Mouse (Mus musculus): ENCODE results near the gene Spp2. TPM values are rescaled to one million over a fixed set of nuclear protein-coding genes. Genes with fewer than 3 reads are reported as not detected.

Gene Spp2
- polyA plus RNA-seq (2012), result not detected in 2 replicates

DNA sequence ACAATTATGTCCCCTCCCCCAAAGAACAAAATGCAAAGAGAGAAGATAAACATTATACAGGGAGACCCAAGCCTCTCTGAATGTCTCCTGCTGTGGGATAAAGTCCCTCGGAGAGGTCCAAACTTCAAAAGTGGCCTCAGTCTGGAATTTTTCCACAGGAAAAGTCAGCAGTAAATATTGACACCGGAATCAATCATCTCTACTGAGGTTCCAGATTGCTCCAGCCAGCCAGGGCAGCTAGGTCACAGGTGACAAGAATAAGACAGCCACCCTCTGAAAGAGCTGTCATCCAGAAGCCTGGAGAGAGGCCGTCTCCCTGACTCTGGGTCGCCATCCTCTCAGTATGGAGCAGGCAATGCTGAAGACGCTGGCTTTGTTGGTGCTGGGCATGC, at the start of gene Spp2:
Gene Spp2 (plus strand): TSS at position 155 of the 392 bp plus-strand sequence.
- Histone ChIP-seq H3K4me3 (replicated peaks) (peak within 1 kb of the TSS; percentile 46), H3K36me3 (ENCODE audit: control insufficient read depth) (no peaks in the 10 kb centered on the region), H3K9me3 (ENCODE audit: control insufficient read depth, low read length) (no peaks in the 10 kb centered on the region), H3K27me3 (ENCODE audit: control insufficient read depth) (no peaks in the 10 kb centered on the region), H3K4me1 (ENCODE audit: control insufficient read depth) (no peaks in the 10 kb centered on the region)
- TF ChIP-seq GATA1 (IDR thresholded peaks at IDR 0.05; ENCODE audit: low read length), result no peak
- TF ChIP-seq TAL1 (IDR thresholded peaks at IDR 0.05; ENCODE audit: low read length), result no peak

DNA sequence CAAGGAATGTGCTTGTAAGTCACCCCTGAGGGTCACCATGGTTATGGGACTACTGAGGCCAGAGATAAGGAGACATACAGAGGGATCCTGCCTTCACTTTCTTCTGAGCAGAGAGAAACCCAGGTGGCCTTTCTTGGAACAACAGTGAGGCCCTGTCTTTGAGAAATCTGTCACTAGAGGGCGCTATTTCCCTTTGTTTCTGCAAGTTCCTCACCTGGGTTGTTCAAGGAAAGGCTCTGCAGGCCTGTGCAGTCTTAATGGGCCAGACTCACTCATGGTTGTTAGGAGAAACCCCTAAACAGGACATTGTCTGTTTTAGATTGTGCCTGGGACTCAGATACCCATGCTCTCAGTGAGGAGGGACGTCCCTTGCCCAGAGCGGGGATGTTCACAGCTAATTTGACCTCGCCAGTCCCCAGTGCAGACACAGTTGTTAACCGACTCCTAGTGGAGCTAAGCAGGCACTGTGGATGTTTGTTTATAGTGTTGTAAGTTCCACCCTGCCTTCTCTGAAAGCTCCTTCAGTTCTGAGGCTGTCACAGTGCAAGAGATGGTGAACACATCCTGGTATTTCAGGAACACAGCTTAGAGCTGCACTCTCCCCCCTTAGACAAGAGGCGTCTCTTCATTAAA, 49.2 kb upstream of the Spp2 start:
- Histone ChIP-seq H3K36me3 (ENCODE audit: control insufficient read depth) (no peaks in the 10 kb centered on the region), H3K27me3 (ENCODE audit: control insufficient read depth) (no peaks in the 10 kb centered on the region), H3K4me3 (replicated peaks) (no peak overlapping the region), H3K4me1 (ENCODE audit: control insufficient read depth) (no peaks in the 10 kb centered on the region), H3K9me3 (ENCODE audit: control insufficient read depth, low read length) (no peaks in the 10 kb centered on the region)
- TF ChIP-seq GATA1 (IDR thresholded peaks at IDR 0.05; ENCODE audit: low read length), result no peak
- TF ChIP-seq TAL1 (IDR thresholded peaks at IDR 0.05; ENCODE audit: low read length), result no peak

DNA sequence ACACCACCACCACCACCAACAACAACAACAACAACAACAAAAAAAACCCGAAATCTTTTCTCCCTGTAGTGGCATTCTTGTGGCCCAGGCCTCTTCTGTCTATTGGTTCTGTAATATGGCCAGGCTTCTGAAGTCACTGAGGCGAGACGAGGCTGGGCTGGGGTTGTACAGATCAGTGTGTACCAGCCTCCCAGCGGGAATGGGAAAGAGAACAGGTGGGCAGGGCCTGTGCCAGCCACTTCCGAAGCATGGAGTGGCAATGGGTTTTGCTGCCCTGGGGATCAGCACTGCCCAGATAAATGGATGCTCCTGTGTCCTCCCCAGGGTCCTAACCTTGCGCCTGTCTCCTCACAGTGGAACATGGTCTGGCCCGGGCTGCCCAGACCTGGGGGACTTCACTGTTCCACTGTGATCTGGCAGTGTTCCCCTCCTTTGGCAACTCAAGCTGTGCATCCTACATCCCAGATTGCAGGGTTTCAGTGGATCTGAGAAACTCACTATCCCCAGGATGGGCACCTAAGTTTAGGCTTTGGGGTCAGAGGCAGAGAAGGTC, 48.6 kb upstream of the Spp2 start:
- Histone ChIP-seq H3K4me3 (replicated peaks) (no peak overlapping the region), H3K4me1 (ENCODE audit: control insufficient read depth) (no peaks in the 10 kb centered on the region), H3K27me3 (ENCODE audit: control insufficient read depth) (no peaks in the 10 kb centered on the region), H3K9me3 (ENCODE audit: control insufficient read depth, low read length) (no peaks in the 10 kb centered on the region), H3K36me3 (ENCODE audit: control insufficient read depth) (no peaks in the 10 kb centered on the region)
- TF ChIP-seq TAL1 (IDR thresholded peaks at IDR 0.05; ENCODE audit: low read length) (no peak), GATA1 (IDR thresholded peaks at IDR 0.05; ENCODE audit: low read length) (no peak)

DNA sequence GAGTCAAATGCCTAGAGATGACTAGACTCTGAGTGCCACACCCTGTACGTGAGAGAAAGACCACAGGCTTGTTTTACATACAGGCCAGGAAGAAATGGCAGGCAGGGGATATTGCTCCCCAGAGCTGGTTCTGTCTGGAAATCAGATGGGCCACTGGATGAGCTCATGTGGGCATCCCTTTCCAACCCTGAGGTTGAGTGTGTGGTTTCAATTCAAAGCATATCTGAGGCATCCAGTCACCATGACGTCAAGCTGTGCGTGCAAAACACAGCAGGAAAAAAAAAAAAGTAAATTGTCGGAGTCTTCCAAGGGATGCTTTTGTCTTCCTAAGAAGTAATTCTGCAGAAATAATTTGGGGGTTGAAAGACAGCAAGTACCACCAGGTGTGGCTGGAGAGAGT, 45.7 kb upstream of the Spp2 start:
- no peaks in the 10 kb centered on the region for H3K36me3 ChIP-seq (ENCODE audit: control insufficient read depth)
- TF ChIP-seq GATA1 (IDR thresholded peaks at IDR 0.05; ENCODE audit: low read length), result no peak
- no peak for TF ChIP-seq TAL1 (IDR thresholded peaks at IDR 0.05; ENCODE audit: low read length)
- H3K4me1 ChIP-seq (ENCODE audit: control insufficient read depth), result no peaks in the 10 kb centered on the region
- no peaks in the 10 kb centered on the region for H3K9me3 ChIP-seq (ENCODE audit: control insufficient read depth, low read length)
- no peaks in the 10 kb centered on the region for H3K27me3 ChIP-seq (ENCODE audit: control insufficient read depth)
- no peak overlapping the region for H3K4me3 ChIP-seq (replicated peaks)

DNA sequence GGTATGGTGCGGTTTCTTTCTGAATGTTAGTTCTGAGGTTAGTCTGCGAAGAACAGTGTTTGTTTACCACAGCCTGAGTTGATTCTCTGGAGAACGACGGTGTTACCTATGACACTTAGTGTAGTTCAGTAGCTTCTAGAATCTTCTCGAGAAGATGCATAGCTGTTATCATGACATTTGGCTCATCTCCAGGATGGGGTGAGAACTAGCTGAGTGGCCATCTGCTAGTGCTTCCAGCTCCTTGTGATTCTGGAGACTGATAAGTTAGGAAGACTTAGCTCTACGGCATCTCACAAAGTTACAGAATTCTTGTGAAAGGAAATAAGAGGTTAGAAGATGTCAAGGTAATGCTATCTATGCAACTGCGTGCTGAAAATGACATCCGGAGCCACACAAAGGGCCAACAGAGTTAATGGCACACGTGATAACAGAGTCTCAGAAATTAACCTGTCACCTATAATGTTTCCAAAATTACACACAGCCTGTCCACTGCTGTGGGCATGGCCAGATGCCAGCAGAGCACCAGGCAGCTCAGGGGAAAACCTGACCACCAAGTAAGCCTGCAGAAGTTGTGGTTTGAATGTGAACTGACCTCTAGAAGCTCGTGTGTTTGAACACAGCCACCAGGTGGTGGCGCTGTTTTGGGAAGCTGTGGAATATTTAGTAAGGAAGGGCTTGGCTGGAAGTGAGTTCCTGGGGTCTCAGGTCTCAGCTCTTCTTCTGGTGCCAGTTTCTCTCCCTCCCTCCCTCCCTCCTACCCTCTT, 39.7 kb upstream of the Spp2 start:
- H3K4me1 ChIP-seq (ENCODE audit: control insufficient read depth), result no peaks in the 10 kb centered on the region
- no peaks in the 10 kb centered on the region for H3K36me3 ChIP-seq (ENCODE audit: control insufficient read depth)
- H3K9me3 ChIP-seq (ENCODE audit: control insufficient read depth, low read length), result peaks cover 2% of the 10 kb centered on the region
- no peaks in the 10 kb centered on the region for H3K27me3 ChIP-seq (ENCODE audit: control insufficient read depth)
- H3K4me3 ChIP-seq (replicated peaks), result no peak overlapping the region
- TF ChIP-seq GATA1 (IDR thresholded peaks at IDR 0.05; ENCODE audit: low read length) (no peak), TAL1 (IDR thresholded peaks at IDR 0.05; ENCODE audit: low read length) (no peak)

DNA sequence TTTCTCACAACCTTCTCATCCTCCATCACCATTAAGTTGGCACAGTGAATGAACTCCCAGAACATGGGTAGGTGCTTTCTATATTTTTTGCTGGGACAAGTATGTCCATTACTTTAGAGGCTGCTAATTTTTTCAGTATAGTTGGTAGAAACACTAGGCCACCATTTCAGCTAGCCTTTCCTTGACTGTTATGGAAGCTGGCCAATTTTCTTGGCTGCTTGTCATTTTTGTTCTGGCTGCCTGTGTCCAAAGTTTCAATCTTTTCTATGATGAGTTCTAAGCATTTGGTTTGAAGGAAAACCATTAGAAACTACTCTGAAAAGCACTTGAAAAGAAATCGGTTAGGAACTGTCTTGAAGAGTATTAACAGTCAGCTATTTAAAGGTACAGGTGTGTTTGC, 28.3 kb upstream of the Spp2 start:
- no peaks in the 10 kb centered on the region for H3K4me1 ChIP-seq (ENCODE audit: control insufficient read depth)
- H3K4me3 ChIP-seq (replicated peaks), result no peak overlapping the region
- H3K9me3 ChIP-seq (ENCODE audit: control insufficient read depth, low read length), result no peaks in the 10 kb centered on the region
- H3K36me3 ChIP-seq (ENCODE audit: control insufficient read depth), result no peaks in the 10 kb centered on the region
- TF ChIP-seq GATA1 (IDR thresholded peaks at IDR 0.05; ENCODE audit: low read length) (no peak), TAL1 (IDR thresholded peaks at IDR 0.05; ENCODE audit: low read length) (no peak)
- no peaks in the 10 kb centered on the region for H3K27me3 ChIP-seq (ENCODE audit: control insufficient read depth)

DNA sequence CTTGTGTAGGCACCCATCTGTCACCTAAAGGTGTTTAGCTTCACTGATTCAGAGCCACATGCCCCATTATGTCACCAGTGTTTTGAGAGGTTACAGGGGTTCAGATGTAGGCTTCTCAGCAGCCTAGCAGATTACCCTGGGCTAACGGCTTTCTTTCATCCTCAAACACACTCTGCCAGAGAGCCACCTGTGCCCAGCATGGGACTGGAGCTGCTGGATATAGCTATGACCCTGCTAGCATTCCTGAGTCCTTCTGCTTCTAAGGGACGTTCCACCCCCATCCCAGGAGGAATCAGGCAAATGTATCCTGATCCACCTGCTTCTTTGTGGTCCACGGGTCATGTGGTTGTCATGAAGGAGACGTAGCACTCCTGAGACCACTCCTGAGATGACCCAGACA, 15.1 kb upstream of the Spp2 start:
- no peaks in the 10 kb centered on the region for H3K27me3 ChIP-seq (ENCODE audit: control insufficient read depth)
- no peaks in the 10 kb centered on the region for H3K36me3 ChIP-seq (ENCODE audit: control insufficient read depth)
- H3K4me3 ChIP-seq (replicated peaks), result no peak overlapping the region
- TF ChIP-seq TAL1 (IDR thresholded peaks at IDR 0.05; ENCODE audit: low read length) (no peak), GATA1 (IDR thresholded peaks at IDR 0.05; ENCODE audit: low read length) (no peak)
- no peaks in the 10 kb centered on the region for H3K9me3 ChIP-seq (ENCODE audit: control insufficient read depth, low read length)
- no peaks in the 10 kb centered on the region for H3K4me1 ChIP-seq (ENCODE audit: control insufficient read depth)

DNA sequence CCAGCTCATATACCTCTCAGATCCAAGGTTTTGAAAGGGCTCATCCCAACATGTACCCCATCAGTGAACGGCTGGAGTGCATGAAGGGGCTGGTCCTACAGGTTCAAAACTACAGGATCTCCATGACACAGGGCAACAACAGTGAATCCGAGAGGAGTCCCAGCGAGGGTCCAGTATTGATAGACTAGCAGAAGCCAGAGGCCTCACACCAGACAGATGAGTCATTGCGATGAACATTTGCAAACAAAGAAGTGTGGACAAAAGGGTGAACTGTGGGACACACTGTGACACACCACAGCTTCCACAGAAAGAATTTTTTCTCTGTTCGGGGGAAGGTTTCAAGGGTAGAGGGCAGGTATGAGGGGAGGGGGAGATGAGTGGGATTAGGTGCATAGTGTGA, 13.4 kb upstream of the Spp2 start:
- Histone ChIP-seq H3K9me3 (ENCODE audit: control insufficient read depth, low read length) (no peaks in the 10 kb centered on the region), H3K36me3 (ENCODE audit: control insufficient read depth) (no peaks in the 10 kb centered on the region), H3K4me1 (ENCODE audit: control insufficient read depth) (no peaks in the 10 kb centered on the region), H3K4me3 (replicated peaks) (no peak overlapping the region), H3K27me3 (ENCODE audit: control insufficient read depth) (no peaks in the 10 kb centered on the region)
- no peak for TF ChIP-seq TAL1 (IDR thresholded peaks at IDR 0.05; ENCODE audit: low read length)
- TF ChIP-seq GATA1 (IDR thresholded peaks at IDR 0.05; ENCODE audit: low read length), result no peak

DNA sequence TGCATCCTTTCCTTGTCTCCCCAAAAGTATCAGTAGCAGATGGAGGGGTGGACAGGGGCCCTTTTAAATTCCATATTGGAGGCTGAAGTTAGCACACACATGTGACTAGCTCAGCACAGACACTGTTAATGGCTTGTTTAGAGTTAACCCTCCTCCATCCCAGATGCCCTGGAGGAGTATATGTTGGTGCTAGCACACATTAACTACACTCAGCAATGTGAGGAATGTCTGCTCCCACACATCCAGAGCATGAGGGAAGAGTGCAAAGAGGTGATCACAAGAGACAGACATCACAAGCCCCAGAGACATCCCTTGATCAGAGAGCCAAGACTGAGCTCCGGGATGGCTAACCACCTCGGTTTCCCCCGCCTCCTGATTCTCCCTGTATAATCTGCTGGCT, 3.4 kb upstream of the Spp2 start:
- no peaks in the 10 kb centered on the region for H3K4me1 ChIP-seq (ENCODE audit: control insufficient read depth)
- no peak for TF ChIP-seq TAL1 (IDR thresholded peaks at IDR 0.05; ENCODE audit: low read length)
- no peak for TF ChIP-seq GATA1 (IDR thresholded peaks at IDR 0.05; ENCODE audit: low read length)
- H3K9me3 ChIP-seq (ENCODE audit: control insufficient read depth, low read length), result no peaks in the 10 kb centered on the region
- no peaks in the 10 kb centered on the region for H3K27me3 ChIP-seq (ENCODE audit: control insufficient read depth)
- no peak overlapping the region for H3K4me3 ChIP-seq (replicated peaks)
- no peaks in the 10 kb centered on the region for H3K36me3 ChIP-seq (ENCODE audit: control insufficient read depth)
